Mouse (Mus musculus): ENCODE data around the gene Etv5.

Etv5 gene

DNA sequence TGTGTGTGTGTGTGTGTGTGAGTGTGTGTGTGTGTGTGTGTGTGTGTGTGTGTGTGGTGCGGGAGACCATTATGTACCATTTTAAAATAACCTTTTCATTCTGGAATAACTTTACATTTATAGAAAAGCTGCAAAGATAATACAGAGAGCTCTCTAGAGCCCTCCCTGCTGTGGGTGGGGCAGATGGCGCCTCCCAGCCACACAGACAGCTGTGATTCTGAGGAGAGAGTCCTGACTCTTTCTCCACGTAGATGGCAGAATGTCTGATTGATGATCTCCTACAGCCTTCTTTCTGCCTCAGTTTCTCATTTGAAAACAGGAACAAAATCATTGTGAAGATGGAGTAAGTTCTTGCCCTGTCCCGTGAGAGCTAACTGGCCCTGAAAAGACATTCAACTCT is 91.5 kb downstream of the Etv5 start:
- no peak for DNase-seq (ENCODE audit: low spot score in 2 of 2)

DNA sequence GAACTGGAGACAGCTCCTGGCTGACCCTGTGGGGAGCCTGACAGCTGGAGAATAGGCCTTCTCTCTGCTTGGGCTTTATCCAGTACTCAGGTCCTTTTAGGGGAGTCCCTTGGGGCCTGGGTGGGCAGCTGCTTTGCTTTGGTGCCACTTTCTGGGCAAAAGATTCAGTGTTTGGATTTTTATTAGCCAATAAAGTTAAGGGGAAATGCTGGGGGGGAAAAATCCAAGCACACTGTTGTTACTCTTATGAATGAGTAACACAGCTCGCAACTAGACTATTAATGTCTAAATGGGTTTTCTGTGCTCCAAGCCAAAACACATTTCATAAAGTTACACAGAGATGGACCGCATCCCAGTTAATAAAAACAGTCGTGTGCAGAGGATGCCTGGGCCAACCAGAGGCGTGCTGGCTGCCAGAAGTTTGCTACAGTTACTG is 98.3 kb downstream of the Etv5 start:
- peak in 1 of 2 experiments; percentile 41 for DNase-seq (ENCODE audit: low spot score in 2 of 2)

DNA sequence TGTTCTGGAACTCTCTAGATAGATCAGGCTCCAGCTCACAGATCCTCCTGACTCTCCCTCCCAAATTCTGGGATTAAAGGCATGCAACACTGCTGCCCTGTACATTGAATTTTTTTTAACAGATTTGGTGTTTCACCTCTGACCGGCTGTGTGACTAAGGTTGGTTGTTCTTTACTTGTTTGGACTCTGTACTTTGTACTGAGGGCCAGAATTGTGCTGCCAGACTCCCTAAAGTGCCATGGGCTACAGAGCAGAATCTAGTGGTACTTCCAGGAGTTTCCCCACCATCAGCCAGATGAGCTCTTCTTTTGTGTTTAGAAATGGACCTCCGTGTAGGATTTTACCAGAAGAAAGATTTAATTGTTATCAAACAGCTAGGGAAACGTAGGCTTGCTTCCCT is 103.7 kb downstream of the Etv5 start:
- no peak for DNase-seq (ENCODE audit: low spot score in 2 of 2)
